Mouse (Mus musculus) testis, adult 2 months (tissue): ENCODE measurements around the gene Prr12.

Source experiments
- CTCF ChIP-seq: fragments of 200-500 bp; IDR thresholded peaks from 2 replicates; pipeline ENCODE4 v1.5.1; 2012; ENCODE audit warnings: low read depth, mild to moderate bottlenecking, inconsistent platforms, low read length, moderate library complexity; ENCODE audit not compliant: control insufficient read depth, insufficient read depth, insufficient replicate concordance
- POLR2A ChIP-seq: fragments of 200-500 bp; IDR thresholded peaks from 2 replicates; pipeline ENCODE4 v1.6.1; 2012; ENCODE audit warnings: low read depth, mild to moderate bottlenecking, inconsistent platforms, low read length, moderate library complexity; ENCODE audit not compliant: control insufficient read depth

DNA sequence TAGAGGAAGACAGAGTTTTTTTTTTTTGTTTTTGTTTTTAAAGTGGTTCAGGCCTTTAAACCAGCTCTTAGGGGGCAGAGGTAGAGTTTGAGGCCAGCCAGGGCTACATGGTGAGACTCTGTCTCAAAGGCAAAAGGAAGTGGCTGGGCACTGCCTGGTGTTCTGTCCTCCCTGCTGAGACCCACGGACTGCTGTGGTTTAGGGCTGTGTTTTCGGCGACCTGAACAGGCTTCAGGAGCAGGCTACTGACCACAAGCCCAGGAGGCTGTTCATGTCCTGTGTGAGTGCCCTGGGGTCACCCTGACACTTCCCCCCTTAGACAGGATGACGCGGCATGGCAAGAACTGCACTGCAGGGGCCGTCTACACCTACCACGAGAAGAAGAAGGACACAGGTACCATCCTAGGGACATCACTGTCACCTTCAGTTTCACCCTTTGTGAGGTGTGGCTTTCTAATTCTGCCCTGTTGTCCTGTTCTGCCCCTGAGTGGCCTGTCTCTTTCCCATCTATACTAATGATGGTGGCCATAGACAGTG is 20.6 kb upstream of the Prr12 start:
- TF ChIP-seq POLR2A (no peak), CTCF (no peak)
